Mouse (Mus musculus) testis, adult 2 months (tissue): ENCODE results near the gene Ugt1a6a.

Experiments used
- CTCF ChIP-seq: fragments of 200-500 bp; IDR thresholded peaks from 2 replicates; pipeline ENCODE4 v1.5.1; 2012; ENCODE audit warnings: low read depth, mild to moderate bottlenecking, inconsistent platforms, low read length, moderate library complexity; ENCODE audit not compliant: control insufficient read depth, insufficient read depth, insufficient replicate concordance
- POLR2A ChIP-seq: fragments of 200-500 bp; IDR thresholded peaks from 2 replicates; pipeline ENCODE4 v1.6.1; 2012; ENCODE audit warnings: low read depth, mild to moderate bottlenecking, inconsistent platforms, low read length, moderate library complexity; ENCODE audit not compliant: control insufficient read depth

- TF ChIP-seq CTCF (no peak), POLR2A (no peak)
Measured at GRCm38 (mm10) chr1:88226670-88227379, 92.2 kb downstream of the Ugt1a6a start, which contains the start of gene Mroh2a.
